Mouse (Mus musculus): ENCODE measurements around the gene Snx19.

Gene Snx19

GRCm38 (mm10) chr9:30485161-30485560, 58.3 kb downstream of the Snx19 start:
- no peak for DNase-seq

GRCm38 (mm10) chr9:30488384-30488783, 61.5 kb downstream of the Snx19 start:
- no peak for DNase-seq

- DNase-seq = no peak
These were observed 67.5 kb downstream of the Snx19 start for GRCm38 (mm10) chr9:30494446-30494845.

- no peak for DNase-seq
These were observed 82.1 kb downstream of the Snx19 start for GRCm38 (mm10) chr9:30508966-30509365.

DNA sequence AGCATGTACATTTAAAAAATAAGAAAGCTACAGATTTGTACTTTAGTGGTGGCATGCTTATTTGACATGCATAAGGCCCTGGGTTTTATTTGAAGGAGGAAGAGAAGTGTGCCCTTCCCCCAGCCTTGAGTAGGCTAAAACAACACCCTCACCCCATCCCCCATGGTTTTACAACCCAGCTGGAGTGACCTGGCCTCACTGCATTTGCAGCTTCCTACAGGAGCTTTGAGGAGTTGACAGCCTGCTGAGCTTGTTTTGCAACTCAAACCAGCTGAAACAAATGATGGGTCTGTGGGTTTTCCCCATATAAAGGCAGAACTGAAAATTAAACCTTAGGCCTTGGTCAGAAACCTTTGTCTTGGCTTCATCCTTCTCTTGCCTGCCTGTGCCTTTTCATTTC, 89.0 kb downstream of the Snx19 start:
- no peak for DNase-seq

Measured in right cerebral cortex, postnatal 4 days (tissue).